Mouse (Mus musculus): Measurements from ENCODE around the gene Uqcrfs1. TPM values are rescaled to one million over a fixed set of nuclear protein-coding genes. Genes with fewer than 3 reads are reported as not detected.

The Uqcrfs1 gene
- polyA plus RNA-seq, 1 experiment, result 160 TPM

- Histone ChIP-seq H3K79me3 (ENCODE audit: low read depth) (no peaks in the 10 kb centered on the region), H3ac (ENCODE audit: control insufficient read depth, insufficient read length, low read depth) (no peak overlapping the region), H3K4me3 (ENCODE audit: insufficient read depth, poor library complexity, severe bottlenecking) (no peak overlapping the region), H3K79me2 (ENCODE audit: control insufficient read depth, insufficient read depth) (no peaks in the 10 kb centered on the region), H3K36me3 (ENCODE audit: control insufficient read depth, insufficient read depth) (no peaks in the 10 kb centered on the region), H3K27me3 (ENCODE audit: control insufficient read depth, insufficient read depth, insufficient read length) (no peaks in the 10 kb centered on the region)
- no peak for TF ChIP-seq MYOD1 (IDR thresholded peaks at IDR 0.05; ENCODE audit: control insufficient read depth, insufficient read length, low read depth)
- no peak for TF ChIP-seq CEBPB (IDR thresholded peaks at IDR 0.05; ENCODE audit: low read depth)
- no peak for TF ChIP-seq USF1 (IDR thresholded peaks at IDR 0.05; ENCODE audit: low read depth)
- no peak for TF ChIP-seq FOSL1 (IDR thresholded peaks at IDR 0.05; ENCODE audit: insufficient read depth, low read length, poor library complexity, severe bottlenecking)
- TF ChIP-seq CTCF (IDR thresholded peaks at IDR 0.05; ENCODE audit: control insufficient read depth, insufficient read depth, insufficient read length), result no peak
- no peak for TF ChIP-seq MAX (IDR thresholded peaks at IDR 0.05)
- TF ChIP-seq MYOG (IDR thresholded peaks at IDR 0.05; ENCODE audit: control insufficient read depth, extremely low read depth, insufficient read length), result no peak
These were observed 27.8 kb upstream of the Uqcrfs1 start for GRCm38 (mm10) chr13:30572971-30573370.

GRCm38 (mm10) chr13:30570182-30570581 lies 25.0 kb upstream of the Uqcrfs1 start:
- H3K4me3 ChIP-seq (ENCODE audit: insufficient read depth, poor library complexity, severe bottlenecking), result no peak overlapping the region
- TF ChIP-seq CEBPB (IDR thresholded peaks at IDR 0.05; ENCODE audit: low read depth), result no peak
- no peaks in the 10 kb centered on the region for H3K79me2 ChIP-seq (ENCODE audit: control insufficient read depth, insufficient read depth)
- H3K27me3 ChIP-seq (ENCODE audit: control insufficient read depth, insufficient read depth, insufficient read length), result no peaks in the 10 kb centered on the region
- H3K79me3 ChIP-seq (ENCODE audit: low read depth), result no peaks in the 10 kb centered on the region
- no peaks in the 10 kb centered on the region for H3K36me3 ChIP-seq (ENCODE audit: control insufficient read depth, insufficient read depth)
- no peak overlapping the region for H3ac ChIP-seq (ENCODE audit: control insufficient read depth, insufficient read length, low read depth)

GRCm38 (mm10) chr13:30567571-30567970 lies 22.4 kb upstream of the Uqcrfs1 start:
- Histone ChIP-seq H3K36me3 (ENCODE audit: control insufficient read depth, insufficient read depth) (no peaks in the 10 kb centered on the region), H3K27me3 (ENCODE audit: control insufficient read depth, insufficient read depth, insufficient read length) (no peaks in the 10 kb centered on the region), H3ac (ENCODE audit: control insufficient read depth, insufficient read length, low read depth) (no peak overlapping the region), H3K79me3 (ENCODE audit: low read depth) (no peaks in the 10 kb centered on the region), H3K4me3 (ENCODE audit: insufficient read depth, poor library complexity, severe bottlenecking) (no peak overlapping the region), H3K79me2 (ENCODE audit: control insufficient read depth, insufficient read depth) (no peaks in the 10 kb centered on the region)
- no peak for TF ChIP-seq MYOG (IDR thresholded peaks at IDR 0.05; ENCODE audit: control insufficient read depth, extremely low read depth, insufficient read length)
- TF ChIP-seq MAX (IDR thresholded peaks at IDR 0.05), result no peak
- no peak for TF ChIP-seq USF1 (IDR thresholded peaks at IDR 0.05; ENCODE audit: low read depth)
- TF ChIP-seq MYOD1 (IDR thresholded peaks at IDR 0.05; ENCODE audit: control insufficient read depth, insufficient read length, low read depth), result no peak
- TF ChIP-seq FOSL1 (IDR thresholded peaks at IDR 0.05; ENCODE audit: insufficient read depth, low read length, poor library complexity, severe bottlenecking), result no peak
- TF ChIP-seq CEBPB (IDR thresholded peaks at IDR 0.05; ENCODE audit: low read depth), result no peak
- TF ChIP-seq CTCF (IDR thresholded peaks at IDR 0.05; ENCODE audit: control insufficient read depth, insufficient read depth, insufficient read length), result no peak

- no peak overlapping the region for H3ac ChIP-seq (ENCODE audit: control insufficient read depth, insufficient read length, low read depth)
- no peaks in the 10 kb centered on the region for H3K36me3 ChIP-seq (ENCODE audit: control insufficient read depth, insufficient read depth)
- no peaks in the 10 kb centered on the region for H3K79me2 ChIP-seq (ENCODE audit: control insufficient read depth, insufficient read depth)
- H3K27me3 ChIP-seq (ENCODE audit: control insufficient read depth, insufficient read depth, insufficient read length), result no peaks in the 10 kb centered on the region
- H3K79me3 ChIP-seq (ENCODE audit: low read depth), result no peaks in the 10 kb centered on the region
- no peak overlapping the region for H3K4me3 ChIP-seq (ENCODE audit: insufficient read depth, poor library complexity, severe bottlenecking)
- TF ChIP-seq MYOG (IDR thresholded peaks at IDR 0.05; ENCODE audit: control insufficient read depth, extremely low read depth, insufficient read length) (no peak), USF1 (IDR thresholded peaks at IDR 0.05; ENCODE audit: low read depth) (no peak), CTCF (IDR thresholded peaks at IDR 0.05; ENCODE audit: control insufficient read depth, insufficient read depth, insufficient read length) (peak; percentile 40), MAX (IDR thresholded peaks at IDR 0.05) (no peak)
These were observed 21.6 kb upstream of the Uqcrfs1 start for GRCm38 (mm10) chr13:30566767-30567166.

GRCm38 (mm10) chr13:30560603-30561002 lies 15.4 kb upstream of the Uqcrfs1 start:
- Histone ChIP-seq H3K36me3 (ENCODE audit: control insufficient read depth, insufficient read depth) (no peaks in the 10 kb centered on the region), H3K4me3 (ENCODE audit: insufficient read depth, poor library complexity, severe bottlenecking) (no peak overlapping the region), H3ac (ENCODE audit: control insufficient read depth, insufficient read length, low read depth) (no peak overlapping the region), H3K27me3 (ENCODE audit: control insufficient read depth, insufficient read depth, insufficient read length) (no peaks in the 10 kb centered on the region), H3K79me2 (ENCODE audit: control insufficient read depth, insufficient read depth) (no peaks in the 10 kb centered on the region), H3K79me3 (ENCODE audit: low read depth) (no peaks in the 10 kb centered on the region)
- TF ChIP-seq CTCF (IDR thresholded peaks at IDR 0.05; ENCODE audit: control insufficient read depth, insufficient read depth, insufficient read length) (no peak), USF1 (IDR thresholded peaks at IDR 0.05; ENCODE audit: low read depth) (no peak), CEBPB (IDR thresholded peaks at IDR 0.05; ENCODE audit: low read depth) (no peak), MYOD1 (IDR thresholded peaks at IDR 0.05; ENCODE audit: control insufficient read depth, insufficient read length, low read depth) (no peak), MAX (IDR thresholded peaks at IDR 0.05) (no peak), MYOG (IDR thresholded peaks at IDR 0.05; ENCODE audit: control insufficient read depth, extremely low read depth, insufficient read length) (no peak), FOSL1 (IDR thresholded peaks at IDR 0.05; ENCODE audit: insufficient read depth, low read length, poor library complexity, severe bottlenecking) (no peak)

GRCm38 (mm10) chr13:30560052-30560451 lies 14.9 kb upstream of the Uqcrfs1 start:
- Histone ChIP-seq H3K36me3 (ENCODE audit: control insufficient read depth, insufficient read depth) (no peaks in the 10 kb centered on the region), H3ac (ENCODE audit: control insufficient read depth, insufficient read length, low read depth) (no peak overlapping the region), H3K79me2 (ENCODE audit: control insufficient read depth, insufficient read depth) (no peaks in the 10 kb centered on the region), H3K27me3 (ENCODE audit: control insufficient read depth, insufficient read depth, insufficient read length) (no peaks in the 10 kb centered on the region), H3K4me3 (ENCODE audit: insufficient read depth, poor library complexity, severe bottlenecking) (no peak overlapping the region), H3K79me3 (ENCODE audit: low read depth) (no peaks in the 10 kb centered on the region)
- TF ChIP-seq FOSL1 (IDR thresholded peaks at IDR 0.05; ENCODE audit: insufficient read depth, low read length, poor library complexity, severe bottlenecking) (no peak), MAX (IDR thresholded peaks at IDR 0.05) (no peak), CEBPB (IDR thresholded peaks at IDR 0.05; ENCODE audit: low read depth) (no peak), MYOD1 (IDR thresholded peaks at IDR 0.05; ENCODE audit: control insufficient read depth, insufficient read length, low read depth) (no peak), USF1 (IDR thresholded peaks at IDR 0.05; ENCODE audit: low read depth) (no peak), CTCF (IDR thresholded peaks at IDR 0.05; ENCODE audit: control insufficient read depth, insufficient read depth, insufficient read length) (no peak), MYOG (IDR thresholded peaks at IDR 0.05; ENCODE audit: control insufficient read depth, extremely low read depth, insufficient read length) (no peak)
